Mouse (Mus musculus): ENCODE measurements around the gene Hoxd4.

Hoxd4 gene

GRCm38 (mm10) chr2:74741252-74741978 lies 29.7 kb downstream of the Hoxd4 start:
- DNase-seq (ENCODE audit: low read depth, low spot score): no peak

GRCm38 (mm10) chr2:74741979-74742277 lies 30.2 kb downstream of the Hoxd4 start:
- DNase-seq (ENCODE audit: low read depth, low spot score): no peak

- no peak for DNase-seq (ENCODE audit: low read depth, low spot score)
Measured at GRCm38 (mm10) chr2:74745540-74746297, 34.0 kb downstream of the Hoxd4 start.

GRCm38 (mm10) chr2:74746298-74746921 lies 34.7 kb downstream of the Hoxd4 start:
- DNase-seq (ENCODE audit: low read depth, low spot score): no peak

- DNase-seq (ENCODE audit: low read depth, low spot score): no peak
Measured at GRCm38 (mm10) chr2:74747006-74747405, 35.3 kb downstream of the Hoxd4 start.

GRCm38 (mm10) chr2:74747661-74748141 lies 36.0 kb downstream of the Hoxd4 start:
- DNase-seq (ENCODE audit: low read depth, low spot score): no peak

GRCm38 (mm10) chr2:74748436-74748995 lies 36.8 kb downstream of the Hoxd4 start:
- DNase-seq (ENCODE audit: low read depth, low spot score): no peak

- DNase-seq (ENCODE audit: low read depth, low spot score): no peak
Measured at GRCm38 (mm10) chr2:74749337-74750121, 37.8 kb downstream of the Hoxd4 start.

- no peak for DNase-seq (ENCODE audit: low read depth, low spot score)
Measured at GRCm38 (mm10) chr2:74750731-74751250, 39.1 kb downstream of the Hoxd4 start.

- DNase-seq (ENCODE audit: low read depth, low spot score): no peak
Measured at GRCm38 (mm10) chr2:74751861-74752260, 40.1 kb downstream of the Hoxd4 start.

GRCm38 (mm10) chr2:74752431-74753174 lies 40.9 kb downstream of the Hoxd4 start:
- no peak for DNase-seq (ENCODE audit: low read depth, low spot score)

GRCm38 (mm10) chr2:74753175-74753523 lies 41.4 kb downstream of the Hoxd4 start:
- no peak for DNase-seq (ENCODE audit: low read depth, low spot score)

- DNase-seq (ENCODE audit: low read depth, low spot score): no peak
Measured at GRCm38 (mm10) chr2:74753711-74754110, 42.0 kb downstream of the Hoxd4 start.

GRCm38 (mm10) chr2:74760146-74760545 lies 48.4 kb downstream of the Hoxd4 start:
- no peak for DNase-seq (ENCODE audit: low read depth, low spot score)

- no peak for DNase-seq (ENCODE audit: low read depth, low spot score)
Measured at GRCm38 (mm10) chr2:74761941-74762340, 50.2 kb downstream of the Hoxd4 start.

- DNase-seq (ENCODE audit: low read depth, low spot score): no peak
Measured at GRCm38 (mm10) chr2:74762522-74763244, 51.0 kb downstream of the Hoxd4 start, which contains the start of gene Hoxd1. Gene Hoxd1 (plus strand): TSS chr2:74762980.

- no peak for DNase-seq (ENCODE audit: low read depth, low spot score)
Measured at GRCm38 (mm10) chr2:74763245-74763735, 51.6 kb downstream of the Hoxd4 start.

- no peak for DNase-seq (ENCODE audit: low read depth, low spot score)
Measured at GRCm38 (mm10) chr2:74763976-74764375, 52.2 kb downstream of the Hoxd4 start.

- no peak for DNase-seq (ENCODE audit: low read depth, low spot score)
Measured at GRCm38 (mm10) chr2:74774359-74774758, 62.6 kb downstream of the Hoxd4 start.

Measured in 3T3-L1 (cell line).